Mouse (Mus musculus): ENCODE measurements at regions not wholly inside any gene's neighbourhood (a gene's known extent, or its start where the extent isn't known, plus 50 kb on each side); places are given as distances from the start of the nearest gene placed in this dataset.

DNA sequence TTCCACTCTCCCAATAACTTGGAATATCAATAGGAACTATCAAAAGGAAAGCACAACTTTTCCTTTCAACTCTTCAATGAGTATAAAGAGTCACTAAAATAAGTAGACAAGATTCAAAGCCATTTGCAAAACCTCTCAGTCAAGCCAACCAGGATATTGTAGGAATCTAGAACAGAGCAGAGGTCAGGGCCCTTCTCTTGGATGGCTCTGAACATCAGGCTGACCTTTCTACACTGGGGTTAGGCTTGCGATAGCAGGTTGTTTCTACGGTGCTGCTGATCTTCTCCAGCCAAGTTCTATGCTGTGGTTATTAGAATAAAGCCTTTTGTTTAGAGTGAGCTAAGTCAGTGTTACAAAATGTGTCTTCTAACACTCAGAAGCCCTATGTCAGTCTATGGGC is 658.6 kb downstream of the Ofcc1 start:
- DNase-seq, result no peak

DNA sequence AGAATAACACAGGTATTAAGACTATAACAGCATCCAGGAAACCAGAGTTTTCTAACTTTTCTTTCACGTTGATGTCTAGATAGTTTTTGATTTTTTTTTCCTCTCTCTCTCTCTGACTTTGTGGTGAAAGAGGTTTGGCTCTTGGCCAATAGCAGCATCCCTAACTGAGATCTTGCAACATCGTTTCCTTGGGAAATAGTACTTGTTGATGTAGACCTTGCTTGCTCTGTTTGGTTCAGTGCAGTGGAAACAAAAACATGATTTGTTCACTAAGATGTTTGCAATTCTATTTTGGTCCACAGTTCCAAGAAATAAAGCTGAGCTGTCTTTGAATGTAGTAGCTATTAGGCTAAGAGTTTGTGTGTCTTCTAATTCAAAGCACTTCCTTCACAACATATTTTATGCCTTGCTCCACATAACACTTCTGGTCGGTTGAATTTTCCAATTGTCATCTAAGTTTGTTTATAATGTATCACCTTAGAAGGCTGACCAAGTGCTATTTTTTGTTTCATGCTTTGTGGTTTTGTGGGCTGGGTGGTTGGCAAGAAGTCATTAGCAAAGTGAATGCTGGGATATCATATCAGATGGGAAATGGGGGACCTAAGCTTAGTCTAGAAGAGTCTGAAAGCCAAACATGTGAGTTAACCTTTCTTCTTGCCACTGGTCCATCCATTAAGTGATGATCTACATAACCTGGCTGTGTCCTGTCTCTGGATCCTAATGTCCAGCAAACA is 669.8 kb downstream of the Ofcc1 start:
- DNase-seq, result no peak

DNA sequence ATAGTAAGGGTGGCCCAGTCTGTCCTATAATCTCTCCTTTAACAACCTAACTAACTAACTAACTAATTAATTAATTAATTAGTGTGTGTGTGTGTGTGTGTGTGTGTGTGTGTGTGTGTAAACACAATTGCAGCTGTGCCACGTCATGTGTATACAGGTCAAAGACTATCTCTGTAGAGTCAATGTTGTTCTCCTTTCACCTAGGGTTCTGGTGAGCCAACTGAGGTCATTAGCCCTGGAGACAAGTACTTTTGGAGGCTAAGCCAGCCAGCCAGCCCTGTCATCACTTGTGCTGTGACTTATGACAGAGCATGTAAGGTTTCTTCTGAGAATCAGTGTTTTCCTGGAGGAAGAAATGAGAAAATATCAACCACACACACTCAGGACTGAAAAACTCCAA is 696.7 kb downstream of the Ofcc1 start:
- DNase-seq, result no peak

DNA sequence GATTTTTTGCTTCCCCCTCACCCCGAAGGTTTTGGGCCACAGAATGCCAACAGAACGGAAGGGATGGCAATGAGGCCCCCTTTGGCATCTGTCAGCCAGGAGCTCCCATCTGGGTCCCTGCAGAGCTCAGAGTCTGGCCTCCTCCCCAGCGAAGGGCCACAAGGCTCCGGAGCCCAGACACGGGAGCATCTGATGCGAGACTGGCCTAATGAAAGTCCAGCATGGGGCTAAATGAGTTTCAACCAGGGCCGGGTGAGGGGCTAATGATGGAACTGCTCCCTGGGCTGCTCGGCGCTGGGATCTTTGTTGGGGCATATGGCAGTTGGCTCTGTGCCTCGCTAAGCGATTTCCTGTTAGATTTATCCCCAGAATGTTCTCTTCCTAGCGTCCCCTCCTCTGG is 688.8 kb upstream of the Slc35b3 start:
- DNase-seq, result peak in 1 of 2 experiments; percentile 2

- DNase-seq, result peak; percentile 59 to 64
Measured at GRCm38 (mm10) chr13:39647367-39647766, 686.7 kb upstream of the Slc35b3 start.

- no peak for DNase-seq
Measured at GRCm38 (mm10) chr13:39631506-39632132, 670.9 kb upstream of the Slc35b3 start.

All from kidney, postnatal 4 days (tissue).